Mouse (Mus musculus) CH12.LX (cell line): Measurements from ENCODE around the gene Ahnak.
"Not testable (repeated sequence)": the region's sequence is repeated elsewhere in the genome, so short reads cannot be mapped to it uniquely, and the experiment has no call there.

Experiments
- CTCF ChIP-seq, 2 experiments: IDR thresholded peaks in 1 of 2; conservative IDR thresholded peaks in 1 of 2; 2 replicates each; pipeline ENCODE4 v1.5.1; 2011 to 2012; ENCODE audit warnings: low read depth in 2 of 2, low read length in 2 of 2, improper control_type of control experiment in 1 of 2, inconsistent platforms in 1 of 2, mild to moderate bottlenecking in 1 of 2, moderate library complexity in 1 of 2
- E2F4 ChIP-seq: IDR thresholded peaks from 2 replicates; pipeline ENCODE4 v1.6.1; 2011; ENCODE audit warnings: low read depth, low read length, improper control_type of control experiment; ENCODE audit not compliant: insufficient replicate concordance
- POLR2A ChIP-seq: IDR thresholded peaks from 2 replicates; pipeline ENCODE4 v1.6.1; 2011; ENCODE audit warnings: low read depth, mild to moderate bottlenecking, improper control_type of control experiment, low read length
- ZKSCAN1 ChIP-seq: IDR thresholded peaks from 2 replicates; pipeline ENCODE4 v1.6.1; 2012; ENCODE audit warnings: low read depth, inconsistent platforms, low read length, improper control_type of control experiment, borderline replicate concordance

- not testable (repeated sequence) for TF ChIP-seq POLR2A; E2F4; CTCF (conservative IDR thresholded peaks at IDR 0.05 in 1 of 2, IDR thresholded peaks at IDR 0.05 in 1 of 2; ENCODE audit: low read depth in 2 of 2, low read length in 2 of 2); ZKSCAN1
Observed at GRCm38 (mm10) chr19:9083892-9084291, 94.8 kb downstream of the Ahnak start.
